Mouse (Mus musculus): ENCODE results near the gene Sash3. TPM values are rescaled to one million over a fixed set of nuclear protein-coding genes. Genes with fewer than 3 reads are reported as not detected.

The Sash3 gene
- polyA plus RNA-seq (2017; shearing (Covaris generic)), result 100 to 1,000 TPM; 386 to 431 TPM

DNA sequence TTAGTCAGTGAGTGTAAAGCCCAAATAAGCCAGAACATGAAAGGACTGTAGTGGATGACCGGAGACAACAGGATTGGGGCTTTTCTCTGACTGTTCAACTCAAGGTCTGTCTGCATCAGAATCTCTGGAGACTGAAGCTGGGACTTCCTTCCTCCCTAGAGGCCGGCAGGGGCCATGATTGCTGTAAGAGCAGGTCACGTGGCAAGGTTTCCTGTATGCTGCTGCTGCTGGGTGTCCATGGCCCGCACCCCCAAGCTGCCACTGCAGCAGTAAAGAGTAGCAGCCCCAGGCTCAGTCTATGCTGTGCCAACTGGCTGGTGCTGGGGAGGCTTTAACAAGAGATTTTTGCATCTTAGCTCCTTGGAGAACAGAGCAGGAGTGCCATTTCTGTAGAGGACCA lies at the start of gene Sash3:
Gene Sash3, plus strand, starts transcription at position 175 of the 400 bp plus-strand sequence.

DNA sequence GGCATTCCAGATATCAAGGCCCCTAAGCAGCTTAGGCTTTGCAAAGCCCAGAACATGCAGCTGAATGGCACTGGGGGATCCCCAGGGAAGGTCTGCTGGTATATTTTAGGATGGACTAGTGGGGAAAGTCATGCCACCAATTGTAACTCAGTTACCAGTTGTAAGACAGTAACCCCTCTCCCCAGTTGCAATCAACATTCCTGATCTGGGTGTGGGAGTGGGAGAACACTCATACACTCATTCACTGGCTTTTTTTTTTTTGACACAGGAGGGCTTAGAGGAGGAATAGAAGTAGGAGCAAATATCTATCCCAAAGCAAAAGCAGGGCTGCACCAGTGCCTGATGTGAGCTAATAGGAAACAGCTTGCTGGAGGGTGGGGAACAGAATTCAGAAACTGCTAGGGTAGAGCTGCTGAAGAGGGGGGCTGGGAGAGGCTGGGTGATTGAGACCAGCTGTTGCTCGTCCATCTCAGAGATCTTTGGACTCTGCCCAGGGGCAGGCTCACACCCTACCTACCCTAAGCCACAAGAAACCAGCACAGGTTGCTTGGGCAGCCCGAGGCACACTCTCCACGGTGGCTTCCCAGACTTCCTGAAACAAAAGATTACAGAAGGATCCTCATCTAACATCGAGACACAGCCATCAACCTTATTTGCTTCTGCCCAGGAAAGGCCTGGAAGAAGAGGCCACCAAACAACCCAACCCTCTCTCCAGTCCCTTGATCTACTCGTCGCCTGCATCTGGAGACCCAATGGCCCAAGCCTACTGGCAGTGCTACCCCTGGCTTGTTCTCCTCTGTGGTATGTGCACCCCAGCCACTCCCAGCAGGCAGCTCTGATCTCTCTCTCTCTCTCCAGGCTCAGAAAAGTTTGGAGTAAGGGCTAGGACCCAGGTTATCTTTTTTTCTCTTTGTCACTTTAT lies 37.6 kb upstream of the Sash3 start, which contains the start of gene Xpnpep2:
Gene Xpnpep2, plus strand, starts transcription at position 332 of the 922 bp plus-strand sequence.

DNA sequence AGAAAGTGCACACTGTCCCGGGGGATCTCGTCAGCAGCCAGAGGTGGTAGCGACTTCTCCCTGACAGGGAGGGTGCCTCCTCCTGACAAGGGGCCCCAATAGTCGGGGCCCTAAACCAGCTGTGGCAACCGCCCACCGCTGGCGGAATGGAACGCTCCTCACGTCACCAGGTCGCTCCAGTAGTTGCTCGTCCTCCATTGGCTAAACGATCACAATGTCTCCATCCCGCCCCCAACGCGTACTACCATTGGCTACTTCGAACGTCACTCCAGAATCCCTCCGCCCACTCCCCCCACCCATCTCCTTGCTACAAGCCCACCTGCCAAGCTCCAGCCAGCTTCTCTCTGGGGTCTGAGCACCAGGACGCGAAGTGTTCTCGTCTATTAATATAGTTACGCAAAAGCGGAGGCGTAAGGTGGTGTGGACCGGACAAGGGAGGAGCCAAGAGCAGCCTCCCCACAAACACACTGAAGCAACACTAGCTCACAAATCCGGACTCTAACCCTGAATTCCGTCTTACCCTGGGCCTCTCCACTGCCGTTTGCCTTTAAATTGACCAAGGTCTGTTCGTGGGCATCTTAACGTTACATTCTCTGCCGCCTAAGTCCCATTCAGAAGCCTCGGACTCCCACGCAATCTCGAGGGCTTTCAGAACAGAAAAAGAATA lies 62.4 kb downstream of the Sash3 start, which contains the start of gene Zdhhc9:
Gene Zdhhc9, minus strand, starts transcription at position 360 of the 667 bp plus-strand sequence.

Other genes with a start within 250 kb of the Sash3 start
- 10 to 100 TPM in 1 of 2 experiments, 1 to 10 TPM in 1; 9.9 to 10.8 TPM for gene Ocrl, start 234.0 kb upstream of the Sash3 start, polyA plus RNA-seq (2017; shearing (Covaris generic))
- gene Apln, start 111.6 kb upstream of the Sash3 start, polyA plus RNA-seq (2017; shearing (Covaris generic)), result not detected
- 1 to 10 TPM in 1 of 2 experiments, under 1 TPM in 1; 0.61 to 1.1 TPM for gene Xpnpep2, start 37.7 kb upstream of the Sash3 start, polyA plus RNA-seq (2017; shearing (Covaris generic))
- 10 to 100 TPM; 22.6 to 34.2 TPM for gene Zdhhc9, start 62.4 kb downstream of the Sash3 start, polyA plus RNA-seq (2017; shearing (Covaris generic))
- gene Utp14a, start 110.4 kb downstream of the Sash3 start, polyA plus RNA-seq (2017; shearing (Covaris generic)), result 10 to 100 TPM; 20.8 to 23.3 TPM
- 1 to 10 TPM; 1.7 to 1.8 TPM for gene Bcorl1, start 194.9 kb downstream of the Sash3 start, polyA plus RNA-seq (2017; shearing (Covaris generic))